Mouse (Mus musculus) heart, adult 2 months (tissue): ENCODE data around the gene Exosc3.

Source experiments
- CTCF ChIP-seq: fragments of 200-600 bp; IDR thresholded peaks from 2 replicates; pipeline ENCODE4 v1.8.1; 2022; ENCODE audit warnings: antibody characterized with exemption, mild to moderate bottlenecking, moderate library complexity
- EP300 ChIP-seq: fragments of 200-500 bp; IDR thresholded peaks from 2 replicates; pipeline ENCODE4 v1.6.1; 2011; ENCODE audit warnings: low read depth, low read length, control low read depth; ENCODE audit not compliant: insufficient read depth

GRCm38 (mm10) chr4:45376573-45376972 lies 34.0 kb upstream of the Exosc3 start:
- no peak for TF ChIP-seq CTCF
- no peak for TF ChIP-seq EP300
